Comparison of ENCODE assay signal across 8 mouse cellular contexts in genomic region chr10:68443132-68443531, GRCm38 (mm10).
DNase-seq lines count a peak whose midpoint lies in the region.

No protein-coding gene starts in this region.

- peak; percentile 61 for DNase-seq in heart, adult 11 months
- no peak for DNase-seq in heart, postnatal 36 days
- DNase-seq in lung, postnatal 36 days: peak; percentile 34
- no peak for DNase-seq in lung, adult 18-20 months
- DNase-seq in heart, postnatal 10 days: peak; percentile 12 to 24
- peak; percentile 65 for DNase-seq in thymus, postnatal 14 days
- no peak for DNase-seq in adrenal gland, adult 18-20 months (ENCODE audit: low spot score in 2 of 2)
- no peak for DNase-seq in gastrocnemius, postnatal 4 days (ENCODE audit: low spot score in 2 of 2)

- intact Hi-C loops in heart, postnatal 36 days (cut with DNase I): loop anchor here (5.0 kb wide), 1 partner anchor 86 kb away; no protein-coding TSS in a partner anchor
- intact Hi-C loops in heart, postnatal 10 days (cut with DNase I): no loop called here

Comparison
In these comparisons a context has a peak if more than half of its experiments do, and no peak if none do; other contexts are left out.
1. DNase-seq: peak in heart, adult 11 months (single experiment), lung, postnatal 36 days (single experiment), heart, postnatal 10 days (2 of 2) and thymus, postnatal 14 days (single experiment); none in heart, postnatal 36 days (0 of 2), lung, adult 18-20 months (0 of 2), adrenal gland, adult 18-20 months (0 of 2) and gastrocnemius, postnatal 4 days (0 of 2).